Mouse (Mus musculus): ENCODE results near the gene Galnt12. TPM values are rescaled to one million over a fixed set of nuclear protein-coding genes. Genes with fewer than 3 reads are reported as not detected.

Gene Galnt12
- total and polyA plus RNA-seq, 3 experiments = not detected

GRCm38 (mm10) chr4:47131931-47132330 lies 40.2 kb downstream of the Galnt12 start:
- ATAC-seq (ENCODE audit: extremely low read depth, insufficient number of reproducible peaks, low FRiP score, poor library complexity, severe bottlenecking) (no peak), DNase-seq (ENCODE audit: low spot score) (no peak)
- Histone ChIP-seq H3K4me1 (ENCODE audit: insufficient read depth, low read depth, low read length) (no peaks in the 10 kb centered on the region), H3K4me3 (ENCODE audit: low read depth, low read length) (no peak overlapping the region), H3K27me3 (ENCODE audit: insufficient read depth, low read length) (no peaks in the 10 kb centered on the region), H3K36me3 (replicated peaks) (no peaks in the 10 kb centered on the region), H3K9me3 (replicated peaks) (peaks cover 74% of the 10 kb centered on the region)
- TF ChIP-seq GATA2 (IDR thresholded peaks at IDR 0.05; ENCODE audit: borderline replicate concordance, low read depth, low read length) = no peak
- TF ChIP-seq GATA1 (IDR thresholded peaks at IDR 0.05; ENCODE audit: borderline replicate concordance, low read length) = no peak

DNA sequence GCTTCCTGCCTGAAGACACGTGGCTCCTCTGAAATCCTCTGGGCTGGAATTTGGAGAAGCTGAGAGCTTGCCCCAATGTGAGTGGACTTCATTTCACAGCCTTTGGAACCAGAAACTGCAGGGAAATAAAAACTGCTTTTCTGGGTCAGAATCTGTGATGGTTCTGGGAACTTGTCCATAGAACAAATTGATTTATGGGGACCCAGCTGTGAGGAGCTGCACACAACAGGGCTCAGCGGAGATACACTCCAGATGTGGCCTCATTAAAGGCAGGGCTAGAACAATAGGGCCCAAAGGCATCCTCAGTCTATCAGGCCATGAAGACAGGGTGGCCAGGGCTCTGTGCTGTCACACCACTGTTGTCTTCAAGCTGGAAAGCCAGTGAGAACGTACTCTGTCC lies 40.7 kb downstream of the Galnt12 start:
- ATAC-seq (ENCODE audit: extremely low read depth, insufficient number of reproducible peaks, low FRiP score, poor library complexity, severe bottlenecking) = no peak
- Histone ChIP-seq H3K4me1 (ENCODE audit: insufficient read depth, low read depth, low read length) (no peaks in the 10 kb centered on the region), H3K27me3 (ENCODE audit: insufficient read depth, low read length) (no peaks in the 10 kb centered on the region), H3K4me3 (ENCODE audit: low read depth, low read length) (no peak overlapping the region), H3K36me3 (replicated peaks) (no peaks in the 10 kb centered on the region), H3K9me3 (replicated peaks) (peaks cover 75% of the 10 kb centered on the region)
- TF ChIP-seq POLR2AphosphoS5 (IDR thresholded peaks at IDR 0.05; ENCODE audit: insufficient replicate concordance, low read depth, low read length) = no peak
- TF ChIP-seq GATA1 (IDR thresholded peaks at IDR 0.05; ENCODE audit: borderline replicate concordance, low read length) = no peak
- TF ChIP-seq CTCF (IDR thresholded peaks at IDR 0.05; ENCODE audit: low read depth, low read length) = no peak
- TF ChIP-seq GATA2 (IDR thresholded peaks at IDR 0.05; ENCODE audit: borderline replicate concordance, low read depth, low read length) = no peak
- TF ChIP-seq TAL1 (conservative IDR thresholded peaks at IDR 0.05; ENCODE audit: low read depth, low read length) = no peak
- no peak for DNase-seq (ENCODE audit: low spot score)

DNA sequence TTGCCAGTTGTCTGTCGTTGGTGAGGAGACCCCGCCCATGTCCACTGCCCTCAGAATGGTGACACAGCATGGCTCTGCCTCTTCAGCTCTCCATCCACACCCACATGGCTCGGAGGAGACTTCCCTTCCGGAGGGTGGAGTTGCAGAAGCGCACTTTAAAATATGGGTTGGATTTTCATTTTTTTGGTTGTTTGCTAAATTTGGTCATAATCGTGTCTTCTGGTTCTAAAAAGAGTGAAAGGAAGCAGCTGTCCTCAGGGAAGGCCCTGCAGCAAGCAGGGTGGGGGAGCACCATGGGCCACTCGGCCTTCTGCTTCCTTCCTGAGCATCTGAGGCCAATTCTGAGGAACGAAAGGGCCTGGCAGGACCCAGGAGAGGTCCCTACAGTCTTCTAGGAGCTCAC lies 45.0 kb downstream of the Galnt12 start:
- peaks cover 78% of the 10 kb centered on the region for H3K9me3 ChIP-seq (replicated peaks)
- H3K36me3 ChIP-seq (replicated peaks) = no peaks in the 10 kb centered on the region
- no peak for TF ChIP-seq GATA2 (IDR thresholded peaks at IDR 0.05; ENCODE audit: borderline replicate concordance, low read depth, low read length)
- no peak for TF ChIP-seq TAL1 (conservative IDR thresholded peaks at IDR 0.05; ENCODE audit: low read depth, low read length)
- no peak for TF ChIP-seq CTCF (IDR thresholded peaks at IDR 0.05; ENCODE audit: low read depth, low read length)
- TF ChIP-seq POLR2AphosphoS5 (IDR thresholded peaks at IDR 0.05; ENCODE audit: insufficient replicate concordance, low read depth, low read length) = no peak
- TF ChIP-seq GATA1 (IDR thresholded peaks at IDR 0.05; ENCODE audit: borderline replicate concordance, low read length) = no peak
- H3K4me3 ChIP-seq (ENCODE audit: low read depth, low read length) = no peak overlapping the region
- ATAC-seq (ENCODE audit: extremely low read depth, insufficient number of reproducible peaks, low FRiP score, poor library complexity, severe bottlenecking) (no peak), DNase-seq (ENCODE audit: low spot score) (no peak)
- no peaks in the 10 kb centered on the region for H3K4me1 ChIP-seq (ENCODE audit: insufficient read depth, low read depth, low read length)
- no peaks in the 10 kb centered on the region for H3K27me3 ChIP-seq (ENCODE audit: insufficient read depth, low read length)

GRCm38 (mm10) chr4:47137479-47137878 lies 45.8 kb downstream of the Galnt12 start:
- TF ChIP-seq GATA1 (IDR thresholded peaks at IDR 0.05; ENCODE audit: borderline replicate concordance, low read length) (no peak), POLR2AphosphoS5 (IDR thresholded peaks at IDR 0.05; ENCODE audit: insufficient replicate concordance, low read depth, low read length) (no peak), GATA2 (IDR thresholded peaks at IDR 0.05; ENCODE audit: borderline replicate concordance, low read depth, low read length) (no peak), CTCF (IDR thresholded peaks at IDR 0.05; ENCODE audit: low read depth, low read length) (no peak), TAL1 (conservative IDR thresholded peaks at IDR 0.05; ENCODE audit: low read depth, low read length) (no peak)
- ATAC-seq (ENCODE audit: extremely low read depth, insufficient number of reproducible peaks, low FRiP score, poor library complexity, severe bottlenecking) = no peak
- Histone ChIP-seq H3K27me3 (ENCODE audit: insufficient read depth, low read length) (no peaks in the 10 kb centered on the region), H3K4me3 (ENCODE audit: low read depth, low read length) (no peak overlapping the region), H3K4me1 (ENCODE audit: insufficient read depth, low read depth, low read length) (no peaks in the 10 kb centered on the region), H3K36me3 (replicated peaks) (no peaks in the 10 kb centered on the region), H3K9me3 (replicated peaks) (peaks cover 78% of the 10 kb centered on the region)
- no peak for DNase-seq (ENCODE audit: low spot score)

DNA sequence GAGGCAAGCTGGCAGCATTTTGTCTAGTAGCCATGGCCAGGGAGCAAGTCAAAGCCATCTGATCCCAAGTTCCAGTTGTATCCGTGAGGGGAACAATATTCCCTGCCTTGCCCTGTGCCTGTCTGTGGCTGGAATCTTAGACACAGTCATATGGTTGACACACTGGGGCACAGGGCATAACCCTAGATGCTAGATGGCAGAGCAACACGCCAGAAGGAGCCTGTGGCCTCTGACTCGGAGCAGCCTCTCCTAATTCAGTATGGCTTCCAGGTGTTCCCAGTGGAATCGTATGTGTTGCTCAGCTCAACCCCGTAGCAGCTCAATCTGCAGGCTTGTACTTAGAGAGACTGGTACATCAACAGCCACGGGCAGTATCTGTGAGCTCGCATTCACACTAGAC lies 46.7 kb downstream of the Galnt12 start:
- Histone ChIP-seq H3K4me1 (ENCODE audit: insufficient read depth, low read depth, low read length) (no peaks in the 10 kb centered on the region), H3K27me3 (ENCODE audit: insufficient read depth, low read length) (no peaks in the 10 kb centered on the region), H3K9me3 (replicated peaks) (peaks cover 78% of the 10 kb centered on the region), H3K4me3 (ENCODE audit: low read depth, low read length) (no peak overlapping the region), H3K36me3 (replicated peaks) (no peaks in the 10 kb centered on the region)
- DNase-seq (ENCODE audit: low spot score) = no peak
- no peak for TF ChIP-seq CTCF (IDR thresholded peaks at IDR 0.05; ENCODE audit: low read depth, low read length)
- no peak for TF ChIP-seq POLR2AphosphoS5 (IDR thresholded peaks at IDR 0.05; ENCODE audit: insufficient replicate concordance, low read depth, low read length)
- no peak for TF ChIP-seq GATA2 (IDR thresholded peaks at IDR 0.05; ENCODE audit: borderline replicate concordance, low read depth, low read length)
- TF ChIP-seq GATA1 (IDR thresholded peaks at IDR 0.05; ENCODE audit: borderline replicate concordance, low read length) = no peak
- TF ChIP-seq TAL1 (conservative IDR thresholded peaks at IDR 0.05; ENCODE audit: low read depth, low read length) = no peak
- no peak for ATAC-seq (ENCODE audit: extremely low read depth, insufficient number of reproducible peaks, low FRiP score, poor library complexity, severe bottlenecking)

GRCm38 (mm10) chr4:47138967-47139777 lies 47.5 kb downstream of the Galnt12 start:
- H3K4me1 ChIP-seq (ENCODE audit: insufficient read depth, low read depth, low read length) = no peaks in the 10 kb centered on the region
- DNase-seq (ENCODE audit: low spot score) (no peak), ATAC-seq (ENCODE audit: extremely low read depth, insufficient number of reproducible peaks, low FRiP score, poor library complexity, severe bottlenecking) (no peak)
- H3K27me3 ChIP-seq (ENCODE audit: insufficient read depth, low read length) = no peaks in the 10 kb centered on the region
- peaks cover 80% of the 10 kb centered on the region for H3K9me3 ChIP-seq (replicated peaks)
- TF ChIP-seq GATA1 (IDR thresholded peaks at IDR 0.05; ENCODE audit: borderline replicate concordance, low read length) (no peak), POLR2AphosphoS5 (IDR thresholded peaks at IDR 0.05; ENCODE audit: insufficient replicate concordance, low read depth, low read length) (no peak), CTCF (IDR thresholded peaks at IDR 0.05; ENCODE audit: low read depth, low read length) (no peak)
- H3K4me3 ChIP-seq (ENCODE audit: low read depth, low read length) = no peak overlapping the region
- no peaks in the 10 kb centered on the region for H3K36me3 ChIP-seq (replicated peaks)
